Mouse (Mus musculus) kidney, adult 2 months (tissue): ENCODE results near the gene Ganab. TPM values are rescaled to one million over a fixed set of nuclear protein-coding genes. Genes with fewer than 3 reads are reported as not detected.

Experiments
- DNase-seq: peaks from one replicate; pipeline ENCODE4 v3.0.0; 2021
- H3K27ac ChIP-seq: fragments of 200-500 bp; 2 replicates; pipeline ENCODE4 v1.5.1; 2012; ENCODE audit warnings: low read depth, low read length, control low read depth, inconsistent platforms; ENCODE audit not compliant: insufficient read depth
- H3K27me3 ChIP-seq: fragments of 200-500 bp; replicated peaks from 2 replicates; pipeline ENCODE4 v1.6.1; 2012; ENCODE audit warnings: mild to moderate bottlenecking, moderate library complexity, low read length, inconsistent platforms; ENCODE audit not compliant: control insufficient read depth, insufficient read depth
- H3K36me3 ChIP-seq: fragments of 200-500 bp; 2 replicates; pipeline ENCODE4 v1.6.1; 2012; ENCODE audit warnings: mild to moderate bottlenecking, moderate library complexity, low read length, inconsistent platforms; ENCODE audit not compliant: control insufficient read depth, insufficient read depth
- H3K4me1 ChIP-seq: fragments of 200-500 bp; 2 replicates; pipeline ENCODE4 v1.6.1; 2011; ENCODE audit warnings: low read length; ENCODE audit not compliant: control insufficient read depth, insufficient read depth
- H3K4me3 ChIP-seq: fragments of 200-500 bp; 2 replicates; pipeline ENCODE4 v1.5.1; 2011; ENCODE audit warnings: mild to moderate bottlenecking, low read depth, low read length, control low read depth; ENCODE audit not compliant: insufficient read depth
- CTCF ChIP-seq: fragments of 200-500 bp; conservative IDR thresholded peaks from 2 replicates; pipeline ENCODE4 v1.5.1; 2011; ENCODE audit warnings: low read depth, mild to moderate bottlenecking, control low read depth, low read length, moderate library complexity, mixed read lengths; ENCODE audit not compliant: insufficient read depth, insufficient read length
- POLR2A ChIP-seq: fragments of 200-500 bp; IDR thresholded peaks from one replicate; pipeline ENCODE4 v1.6.1; 2011; ENCODE audit warnings: low read depth, low read length, control low read depth
- WGBS: fragments of 180-500 bp; shearing (Covaris S2); methylation state at CpG from one replicate; pipeline ENCODE4 v1.1.7; 2018; 5-methylcytosine and 5-hydroxymethylcytosine counted together
- polyA plus RNA-seq: library from polyadenylated mRNA; depleted of rRNA; stranded (reverse); fragments of >200 nt; gene quantifications from 2 replicates; pipeline ENCODE4 v1.2.3, GENCODE M21; 2012

Gene Ganab
- polyA plus RNA-seq, 1 experiment: 130 TPM

GRCm38 (mm10) chr19:8930771-8931170 lies 32.9 kb downstream of the Ganab start:
- TF ChIP-seq CTCF (no peak), POLR2A (no peak)
- no peaks in the 10 kb centered on the region for H3K27me3 ChIP-seq
- H3K36me3 ChIP-seq: no peaks in the 10 kb centered on the region; the same call in none of the 2 replicates
- H3K4me3 ChIP-seq: no peak overlapping the region
- H3K4me1 ChIP-seq: no peaks in the 10 kb centered on the region
- DNase-seq: no peak
- H3K27ac ChIP-seq: no peak overlapping the region
- WGBS: 84% methylated on average over 7 of the region's 7 CpGs

- peaks cover 2% of the 10 kb centered on the region for H3K36me3 ChIP-seq
- TF ChIP-seq CTCF (no peak), POLR2A (no peak)
- no peak for DNase-seq
Measured at GRCm38 (mm10) chr19:8936736-8937135, 38.9 kb downstream of the Ganab start.

DNA sequence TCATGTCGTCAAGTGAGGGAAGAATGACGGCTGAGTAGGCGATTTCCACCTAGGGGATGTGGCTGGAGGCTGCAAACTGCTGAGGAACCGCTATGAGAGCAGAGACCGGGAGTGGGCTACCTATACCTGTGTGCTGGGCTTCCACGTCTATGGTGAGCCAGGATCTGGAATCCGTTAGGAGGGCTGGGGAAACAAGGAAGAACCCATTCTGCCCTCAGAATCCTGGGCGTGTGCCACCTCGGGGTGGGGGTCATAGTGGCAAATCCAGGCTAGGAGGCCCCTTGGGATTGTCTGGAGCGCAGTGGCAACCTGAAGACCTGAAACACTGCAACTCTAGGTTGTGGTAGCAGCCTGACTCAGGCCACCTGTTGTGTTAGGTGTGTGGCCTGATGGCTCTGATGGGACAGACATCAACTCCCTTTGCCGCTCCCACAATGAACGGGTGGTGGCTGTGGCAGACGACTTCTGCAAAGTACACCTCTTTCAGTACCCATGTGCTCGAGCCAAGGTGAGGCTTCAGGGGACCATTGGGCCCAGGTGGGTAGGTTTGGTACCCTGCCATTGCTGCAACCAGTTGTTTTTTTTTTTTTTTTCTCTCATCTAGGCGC lies 42.8 kb downstream of the Ganab start:
- H3K36me3 ChIP-seq: peaks cover 2% of the 10 kb centered on the region
- H3K4me3 ChIP-seq: no peak overlapping the region
- no peak for DNase-seq
- no peaks in the 10 kb centered on the region for H3K27me3 ChIP-seq
- peaks cover 7% of the 10 kb centered on the region; the same call in 1 of the 2 replicates for H3K4me1 ChIP-seq
- TF ChIP-seq CTCF (no peak), POLR2A (no peak)
- WGBS: 82% methylated on average over 15 of the region's 15 CpGs
- H3K27ac ChIP-seq: no peak overlapping the region

More at GRCm38 (mm10) chr19:8936736-8937135, 38.9 kb downstream of the Ganab start:
- Histone ChIP-seq H3K4me3 (no peak overlapping the region), H3K4me1 (0 out of 2 replicates have a peak, but pooled peaks cover 2% of the 10 kb centered on the region), H3K27me3 (no peaks in the 10 kb centered on the region), H3K27ac (no peak overlapping the region)
- WGBS: 60% methylated on average over 2 of the region's 2 CpGs

- H3K27ac ChIP-seq: 0 out of 2 replicates have a peak overlapping the region, but pooled peaks have one; percentile 8
- TF ChIP-seq CTCF (no peak), POLR2A (no peak)
Measured at GRCm38 (mm10) chr19:8941136-8941514, 43.3 kb downstream of the Ganab start.

DNA sequence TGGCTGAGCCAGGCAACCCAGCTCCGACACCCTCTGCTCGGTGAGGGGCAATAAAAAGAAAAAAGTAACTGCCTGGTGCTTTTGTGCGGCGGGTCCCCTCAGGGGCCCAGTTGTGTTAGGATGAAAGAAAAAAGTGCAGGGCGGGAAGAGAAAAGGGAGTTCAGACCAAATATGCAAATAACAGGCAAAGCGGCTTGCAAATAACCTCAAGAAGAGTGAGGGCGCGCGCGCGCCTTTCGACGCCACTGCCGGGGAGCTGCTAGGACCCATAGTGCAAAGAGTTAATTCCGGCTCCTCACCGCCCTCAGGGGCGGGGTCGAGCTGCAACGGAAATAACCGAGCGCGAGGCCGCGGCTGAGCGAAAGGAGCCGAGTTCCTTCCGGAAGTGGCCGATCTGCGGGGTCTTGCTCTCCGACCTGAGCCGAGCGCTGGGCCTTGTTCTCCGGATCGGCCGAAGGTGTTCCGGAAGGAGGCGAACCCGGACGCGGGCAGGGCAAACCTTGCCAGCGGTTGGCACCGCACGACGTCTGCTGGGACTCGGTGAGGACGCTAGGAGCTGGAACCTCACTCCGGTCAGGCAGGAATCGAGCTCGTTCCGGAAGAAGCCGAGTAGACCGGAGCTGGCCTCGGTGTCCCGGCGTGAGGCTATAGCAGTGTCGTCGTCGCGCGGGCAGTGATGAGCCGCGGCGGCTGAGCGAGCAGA lies 43.8 kb downstream of the Ganab start, which contains the start of gene Mta2:
Gene Mta2, plus strand, starts transcription at position 361 of the 703 bp plus-strand sequence.
- Histone ChIP-seq H3K36me3 (peaks cover 7% of the 10 kb centered on the region), H3K4me1 (peaks cover 7% of the 10 kb centered on the region; the same call in 1 of the 2 replicates), H3K27ac (peak within 1 kb of the TSS; percentile 94), H3K4me3 (peak within 1 kb of the TSS; percentile 88), H3K27me3 (no peaks in the 10 kb centered on the region)
- WGBS: under 1% methylated on average over 64 of the region's 64 CpGs
- peak; percentile 98 for DNase-seq
- TF ChIP-seq POLR2A (peak; percentile 69), CTCF (no peak)

More at GRCm38 (mm10) chr19:8941136-8941514, 43.3 kb downstream of the Ganab start:
- WGBS: 42% methylated on average over 10 of the region's 10 CpGs
- DNase-seq: no peak
- Histone ChIP-seq H3K4me3 (peak overlapping the region; percentile 22; the same call in 1 of the 2 replicates), H3K36me3 (peaks cover 5% of the 10 kb centered on the region), H3K4me1 (peaks cover 7% of the 10 kb centered on the region; the same call in 1 of the 2 replicates), H3K27me3 (no peaks in the 10 kb centered on the region)

DNA sequence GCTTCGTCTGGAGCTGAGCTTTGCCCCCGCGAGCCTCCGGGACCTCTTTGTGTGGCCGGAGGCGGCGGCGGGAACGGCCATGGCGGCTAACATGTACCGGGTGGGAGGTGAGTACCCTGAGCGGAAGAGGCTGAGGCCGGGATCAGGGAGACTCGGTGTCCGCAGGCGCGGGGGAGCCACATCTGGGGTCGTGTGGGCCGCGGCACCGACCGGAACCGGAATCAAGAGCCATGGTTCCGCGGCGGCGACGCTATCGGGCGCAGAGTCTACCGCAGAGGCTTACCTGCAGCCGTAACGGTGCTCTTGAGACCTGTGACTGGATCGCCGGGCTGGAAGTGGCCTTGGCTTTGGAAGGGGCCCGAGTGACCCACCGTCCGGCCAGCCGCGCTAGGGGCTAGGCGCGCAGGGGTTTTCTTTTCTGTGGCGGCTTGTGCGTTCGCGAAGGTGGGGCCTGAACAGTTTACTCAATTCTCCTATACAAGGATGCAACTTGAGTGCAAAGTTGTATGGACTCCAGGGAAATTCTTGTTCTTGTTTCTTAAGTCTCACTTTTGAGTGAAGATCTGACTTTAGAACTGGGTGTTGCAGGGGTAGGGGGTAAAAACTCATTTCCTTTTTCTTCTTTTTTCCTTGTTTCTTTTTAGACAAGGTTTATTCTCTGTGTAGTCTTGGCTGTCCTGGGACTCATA lies 44.5 kb downstream of the Ganab start:
- Histone ChIP-seq H3K36me3 (peaks cover 9% of the 10 kb centered on the region), H3K27me3 (no peaks in the 10 kb centered on the region), H3K27ac (peak overlapping the region; percentile 94), H3K4me1 (peaks cover 4% of the 10 kb centered on the region; the same call in 1 of the 2 replicates), H3K4me3 (peak overlapping the region; percentile 88)
- DNase-seq: peak; percentile 66
- TF ChIP-seq POLR2A (no peak), CTCF (no peak)
- WGBS: under 1% methylated on average over 45 of the region's 46 CpGs

DNA sequence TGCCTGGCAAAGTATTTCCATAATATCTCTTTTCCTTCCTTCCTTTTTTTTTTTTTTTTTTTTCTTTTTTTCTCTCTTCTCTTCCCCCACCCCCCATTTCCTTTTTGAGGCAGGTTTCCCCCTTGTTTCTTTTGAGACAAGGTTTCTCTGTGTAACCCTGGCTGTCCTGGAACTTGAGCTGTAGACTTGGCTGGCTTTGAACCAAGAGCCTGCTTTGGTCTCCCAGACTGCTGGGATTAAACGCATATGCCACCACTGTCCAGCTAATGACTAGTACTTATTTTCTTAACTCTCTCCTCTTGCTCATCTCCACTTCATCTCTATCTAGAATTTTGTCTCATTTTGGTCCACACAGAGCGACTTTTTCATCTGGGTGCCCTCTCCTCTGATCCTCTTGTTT lies 45.2 kb downstream of the Ganab start:
- H3K27ac ChIP-seq: no peak overlapping the region
- 45% methylated on average over 2 of the region's 2 CpGs for WGBS
- no peaks in the 10 kb centered on the region for H3K27me3 ChIP-seq
- H3K4me1 ChIP-seq: peaks cover 4% of the 10 kb centered on the region; the same call in 1 of the 2 replicates
- H3K4me3 ChIP-seq: peak overlapping the region; percentile 88
- H3K36me3 ChIP-seq: peaks cover 11% of the 10 kb centered on the region
- no peak for TF ChIP-seq CTCF
- TF ChIP-seq POLR2A: no peak
- no peak for DNase-seq
